Mouse (Mus musculus) stomach, postnatal 0 days (tissue): ENCODE measurements at regions not wholly inside any gene's neighbourhood (a gene's known extent, or its start where the extent isn't known, plus 50 kb on each side); places are given as distances from the start of the nearest gene placed in this dataset.

ENCODE experiments used
- ATAC-seq: fragments of 200-750 bp; cut with Nextera tagmentation; 2 replicates; pipeline ENCODE4 v1.8.0; 2017; ENCODE audit not compliant: low FRiP score, low TSS enrichment
- DNase-seq: peaks from one replicate; pipeline ENCODE4 v3.0.0-alpha.2; 2016; ENCODE audit warnings: low spot score
- H3K27ac ChIP-seq: fragments of 300-500 bp; sonication (generic); replicated peaks from 2 replicates; pipeline ENCODE4 v1.5.1; 2014; ENCODE audit warnings: mild to moderate bottlenecking, control low read depth
- H3K27me3 ChIP-seq: fragments of 300-500 bp; sonication (generic); 2 replicates; pipeline ENCODE4 v1.6.1; 2014; ENCODE audit warnings: low read length; ENCODE audit not compliant: control insufficient read depth, insufficient read depth
- H3K36me3 ChIP-seq: fragments of 300-500 bp; sonication (generic); 2 replicates; pipeline ENCODE4 v1.6.1; 2014; ENCODE audit warnings: low read length, mixed read lengths; ENCODE audit not compliant: control insufficient read depth, insufficient read depth
- H3K4me1 ChIP-seq: fragments of 300-500 bp; sonication (generic); replicated peaks from 2 replicates; pipeline ENCODE4 v1.6.1; 2014; ENCODE audit warnings: antibody characterized with exemption; ENCODE audit not compliant: control insufficient read depth, insufficient read depth
- H3K4me2 ChIP-seq: fragments of 300-500 bp; sonication (generic); replicated peaks from 2 replicates; pipeline ENCODE4 v1.6.1; 2014; ENCODE audit warnings: low read depth, mild to moderate bottlenecking, control low read depth, moderate library complexity
- H3K4me3 ChIP-seq: fragments of 300-500 bp; sonication (generic); 2 replicates; pipeline ENCODE4 v1.5.1; 2014; ENCODE audit warnings: low read depth, low read length, control low read depth
- H3K9ac ChIP-seq: fragments of 300-500 bp; sonication (generic); 2 replicates; pipeline ENCODE4 v1.6.1; 2014; ENCODE audit warnings: mild to moderate bottlenecking, low read length, control low read depth, mixed read lengths
- H3K9me3 ChIP-seq: fragments of 300-500 bp; sonication (generic); 2 replicates; pipeline ENCODE4 v1.6.1; 2016; ENCODE audit warnings: low read length; ENCODE audit not compliant: control insufficient read depth
- CTCF ChIP-seq: IDR thresholded peaks from 2 replicates; pipeline ENCODE4 v1.5.1; 2016; ENCODE audit warnings: antibody characterized with exemption, low read depth, mild to moderate bottlenecking, moderate library complexity
- EP300 ChIP-seq: optimal IDR thresholded peaks from 2 replicates; pipeline ENCODE3; 2016; ENCODE audit warnings: antibody characterized with exemption
- WGBS: fragments of 180-500 bp; shearing (Covaris S2); extraction: QIAGEN DNeasy Blood & Tissue Kit; methylation state at CpG from one replicate; pipeline ENCODE4 v1.1.7; 2014; 5-methylcytosine and 5-hydroxymethylcytosine counted together

- no peak overlapping the region for H3K4me3 ChIP-seq
Measured at GRCm38 (mm10) chr10:37792878-37793277, 654.2 kb upstream of the Marcks start.

GRCm38 (mm10) chr10:37788049-37788448 lies 649.3 kb upstream of the Marcks start:
- H3K9me3 ChIP-seq, result no peaks in the 10 kb centered on the region
- 84% methylated on average over 5 of the region's 5 CpGs for WGBS

More at GRCm38 (mm10) chr10:37792878-37793277, 654.2 kb upstream of the Marcks start:
- H3K9ac ChIP-seq, result no peak overlapping the region
- ATAC-seq (no peak), DNase-seq (no peak)
- 66% methylated on average over 3 of the region's 3 CpGs for WGBS
- H3K36me3 ChIP-seq, result no peaks in the 10 kb centered on the region
- H3K4me1 ChIP-seq, result no peaks in the 10 kb centered on the region
- no peaks in the 10 kb centered on the region for H3K27me3 ChIP-seq
- no peaks in the 10 kb centered on the region for H3K9me3 ChIP-seq
- TF ChIP-seq CTCF, result peak; percentile 48
- no peak for TF ChIP-seq EP300
- no peak overlapping the region for H3K4me2 ChIP-seq
- H3K27ac ChIP-seq, result no peak overlapping the region

GRCm38 (mm10) chr10:37779383-37780302 lies 640.9 kb upstream of the Marcks start:
- DNase-seq, result no peak

More at GRCm38 (mm10) chr10:37788049-37788448, 649.3 kb upstream of the Marcks start:
- H3K4me2 ChIP-seq, result no peak overlapping the region
- no peak overlapping the region for H3K27ac ChIP-seq
- no peak for ATAC-seq
- H3K27me3 ChIP-seq, result no peaks in the 10 kb centered on the region
- no peak overlapping the region for H3K9ac ChIP-seq
- H3K4me1 ChIP-seq, result no peaks in the 10 kb centered on the region
- H3K4me3 ChIP-seq, result no peak overlapping the region
- H3K36me3 ChIP-seq, result no peaks in the 10 kb centered on the region
- TF ChIP-seq CTCF (no peak), EP300 (no peak)
- no peak for DNase-seq

GRCm38 (mm10) chr10:37760542-37761367 lies 622.0 kb upstream of the Marcks start:
- 60% methylated on average over 5 of the region's 5 CpGs for WGBS
- H3K4me2 ChIP-seq, result no peak overlapping the region

More at GRCm38 (mm10) chr10:37779383-37780302, 640.9 kb upstream of the Marcks start:
- Histone ChIP-seq H3K36me3 (no peaks in the 10 kb centered on the region), H3K4me3 (no peak overlapping the region), H3K9ac (no peak overlapping the region), H3K9me3 (no peaks in the 10 kb centered on the region), H3K27me3 (no peaks in the 10 kb centered on the region), H3K27ac (no peak overlapping the region), H3K4me2 (no peak overlapping the region), H3K4me1 (no peaks in the 10 kb centered on the region)
- 70% methylated on average over 2 of the region's 2 CpGs for WGBS
- TF ChIP-seq CTCF, result no peak
- no peak for ATAC-seq

GRCm38 (mm10) chr10:37741581-37741980 lies 602.9 kb upstream of the Marcks start:
- DNase-seq, result no peak
- Histone ChIP-seq H3K9me3 (no peaks in the 10 kb centered on the region), H3K36me3 (no peaks in the 10 kb centered on the region), H3K27ac (no peak overlapping the region), H3K27me3 (no peaks in the 10 kb centered on the region), H3K9ac (no peak overlapping the region), H3K4me2 (no peak overlapping the region), H3K4me3 (no peak overlapping the region), H3K4me1 (no peaks in the 10 kb centered on the region)
- no peak for TF ChIP-seq CTCF
- no peak for TF ChIP-seq EP300
- 18% methylated on average over 2 of the region's 2 CpGs for WGBS
- ATAC-seq, result no peak

More at GRCm38 (mm10) chr10:37760542-37761367, 622.0 kb upstream of the Marcks start:
- Histone ChIP-seq H3K4me1 (no peaks in the 10 kb centered on the region), H3K9ac (no peak overlapping the region), H3K27me3 (no peaks in the 10 kb centered on the region), H3K27ac (no peak overlapping the region), H3K9me3 (no peaks in the 10 kb centered on the region), H3K36me3 (no peaks in the 10 kb centered on the region), H3K4me3 (no peak overlapping the region)
- ATAC-seq, result no peak
- TF ChIP-seq EP300, result no peak
- TF ChIP-seq CTCF, result no peak
- DNase-seq, result no peak

GRCm38 (mm10) chr10:37739024-37739423 lies 600.3 kb upstream of the Marcks start:
- no peak overlapping the region for H3K4me2 ChIP-seq
- 66% methylated on average over 2 of the region's 2 CpGs for WGBS
- no peak overlapping the region for H3K27ac ChIP-seq
- no peak overlapping the region for H3K4me3 ChIP-seq
- no peak for TF ChIP-seq CTCF
- TF ChIP-seq EP300, result no peak
- H3K9ac ChIP-seq, result no peak overlapping the region
- H3K4me1 ChIP-seq, result no peaks in the 10 kb centered on the region
- no peaks in the 10 kb centered on the region for H3K36me3 ChIP-seq
- H3K9me3 ChIP-seq, result no peaks in the 10 kb centered on the region
- no peak for DNase-seq
- no peaks in the 10 kb centered on the region for H3K27me3 ChIP-seq
- ATAC-seq, result no peak
